Mouse (Mus musculus): ENCODE results near the gene Slu7.

DNA sequence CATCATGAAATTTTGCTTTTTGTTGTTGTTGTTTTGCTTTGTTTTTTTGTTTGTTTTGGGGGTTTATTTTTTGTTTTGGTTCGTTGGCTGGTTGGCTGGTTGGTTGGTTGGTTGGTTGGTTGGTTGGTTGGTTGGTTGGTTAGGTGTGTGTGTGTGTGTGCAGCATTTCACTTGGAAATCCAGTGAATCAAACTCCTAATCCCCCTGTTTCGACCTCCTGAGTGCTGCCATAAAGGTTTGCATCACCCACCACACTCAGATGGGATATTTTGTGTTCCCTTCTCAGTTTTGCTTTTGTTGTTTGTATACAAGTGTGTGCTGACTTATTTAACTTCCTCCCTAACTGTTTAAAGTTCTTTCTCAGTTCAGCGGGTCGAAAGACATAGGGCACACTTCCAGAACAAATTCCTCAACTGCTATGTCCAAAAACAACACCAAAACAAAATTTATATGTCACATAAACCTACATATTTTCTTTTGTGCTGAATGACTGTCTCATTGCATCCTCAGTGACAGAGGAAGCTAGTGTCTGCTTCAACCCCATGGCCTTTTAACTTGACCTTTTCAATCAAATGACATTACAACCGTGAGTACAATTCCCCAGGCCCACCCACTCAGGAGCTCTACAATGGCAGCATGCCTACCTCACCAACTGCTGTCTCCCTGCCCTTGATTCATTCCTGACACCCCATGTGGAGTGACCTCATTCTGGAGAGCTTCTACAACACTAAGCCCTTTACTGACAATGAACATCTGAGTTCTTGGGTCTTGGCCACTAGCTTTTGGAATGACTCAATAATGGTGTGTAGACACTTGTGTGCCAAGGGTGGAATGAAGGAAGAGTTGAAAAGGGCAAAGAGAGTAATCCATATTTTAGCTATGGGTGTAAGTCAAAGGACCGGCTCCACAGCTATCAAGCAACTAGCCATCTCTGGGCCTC is 37.6 kb downstream of the Slu7 start:
- no peak for TF ChIP-seq CTCF (IDR thresholded peaks at IDR 0.05; ENCODE audit: extremely low read depth, insufficient read length, insufficient replicate concordance, low read depth, low read length)
- TF ChIP-seq POLR2A (IDR thresholded peaks at IDR 0.05; ENCODE audit: low read depth, low read length): no peak
